Mouse (Mus musculus) heart, adult 2 months (tissue): ENCODE measurements at regions not wholly inside any gene's neighbourhood (a gene's known extent, or its start where the extent isn't known, plus 50 kb on each side); places are given as distances from the start of the nearest gene placed in this dataset.

Experiments
- DNase-seq, 2 experiments: peaks; one replicate each; pipeline ENCODE4 v3.0.0; 2021
- H3K27ac ChIP-seq: fragments of 200-600 bp; 2 replicates; pipeline ENCODE4 v1.8.1; 2022
- H3K27me3 ChIP-seq: fragments of 200-500 bp; 2 replicates; pipeline ENCODE4 v1.6.1; 2012; ENCODE audit warnings: mild to moderate bottlenecking, low read length, inconsistent platforms, mixed read lengths; ENCODE audit not compliant: control insufficient read depth, insufficient read depth
- H3K36me3 ChIP-seq: fragments of 200-500 bp; 2 replicates; pipeline ENCODE4 v1.6.1; 2012; ENCODE audit warnings: low read length, inconsistent platforms; ENCODE audit not compliant: control insufficient read depth, insufficient read depth
- H3K4me1 ChIP-seq: fragments of 200-500 bp; 2 replicates; pipeline ENCODE4 v1.6.1; 2011; ENCODE audit warnings: low read length; ENCODE audit not compliant: control insufficient read depth, insufficient read depth
- H3K4me3 ChIP-seq: fragments of 200-600 bp; 2 replicates; pipeline ENCODE4 v1.8.1; 2022
- H3K79me2 ChIP-seq: fragments of 200-500 bp; replicated peaks from 2 replicates; pipeline ENCODE4 v1.6.1; 2012; ENCODE audit warnings: mild to moderate bottlenecking, inconsistent platforms, low read length, moderate library complexity, mixed read lengths; ENCODE audit not compliant: control insufficient read depth, insufficient read depth
- H3K9ac ChIP-seq: fragments of 200-500 bp; 2 replicates; pipeline ENCODE4 v1.6.1; 2012; ENCODE audit warnings: low read depth, mild to moderate bottlenecking, control low read depth, inconsistent platforms, low read length, mixed read lengths
- CTCF ChIP-seq: fragments of 200-600 bp; IDR thresholded peaks from 2 replicates; pipeline ENCODE4 v1.8.1; 2022; ENCODE audit warnings: antibody characterized with exemption, mild to moderate bottlenecking, moderate library complexity
- EP300 ChIP-seq: fragments of 200-500 bp; IDR thresholded peaks from 2 replicates; pipeline ENCODE4 v1.6.1; 2011; ENCODE audit warnings: low read depth, low read length, control low read depth; ENCODE audit not compliant: insufficient read depth
- POLR2A ChIP-seq: fragments of 200-500 bp; IDR thresholded peaks from 2 replicates; pipeline ENCODE4 v1.6.1; 2011; ENCODE audit warnings: mild to moderate bottlenecking, low read depth, low read length, control low read depth; ENCODE audit not compliant: insufficient read depth
- WGBS: fragments of 180-500 bp; shearing (Covaris S2); methylation state at CpG from one replicate; pipeline ENCODE4 v1.1.7; 2018; 5-methylcytosine and 5-hydroxymethylcytosine counted together
- intact Hi-C: fragments of 180-260 bp; cut with DNase I; formaldehyde crosslinking; loops from one replicate; pipeline ENCODE4 v1.15.1; 2025

DNA sequence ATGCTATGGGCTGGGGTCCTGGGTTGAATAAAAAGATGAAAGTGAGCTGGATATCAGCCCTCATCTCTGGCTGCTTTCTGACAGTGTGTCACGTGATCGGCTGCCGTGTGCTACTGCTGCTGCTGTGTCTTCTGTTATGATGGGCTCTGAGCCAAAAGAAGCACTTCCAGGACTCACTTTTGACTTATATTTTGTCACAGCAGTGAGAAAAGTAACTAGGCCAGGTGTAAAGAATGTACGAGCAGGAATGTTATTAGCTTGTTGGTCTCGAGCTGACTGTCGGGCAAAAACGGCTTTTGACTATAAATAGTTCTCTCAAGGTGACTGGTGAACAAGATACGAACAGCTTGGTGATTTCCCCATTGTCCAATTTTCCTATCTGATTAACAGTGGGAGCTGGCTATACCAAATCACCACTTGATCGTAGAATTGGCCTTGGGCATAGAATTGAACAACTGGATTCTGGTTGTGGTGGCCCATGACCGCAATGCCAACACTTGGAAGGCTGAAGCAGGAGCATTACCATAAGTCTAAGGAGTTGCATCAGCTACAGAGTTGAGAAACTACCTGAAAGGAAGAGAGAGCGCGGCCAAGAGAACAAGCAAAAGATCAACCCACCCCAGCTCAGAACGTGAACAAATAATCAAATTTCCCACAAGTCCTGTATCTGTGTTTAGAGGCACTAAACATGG is 70.6 kb upstream of the Zfp462 start:
- H3K36me3 ChIP-seq = no peaks in the 10 kb centered on the region
- WGBS = 64% methylated on average over 13 of the region's 13 CpGs
- no peak for TF ChIP-seq POLR2A
- TF ChIP-seq CTCF = no peak
- TF ChIP-seq EP300 = no peak
- no peak overlapping the region for H3K4me3 ChIP-seq
- no peak overlapping the region for H3K27ac ChIP-seq
- intact Hi-C loops = no loop called here
- no peaks in the 10 kb centered on the region for H3K79me2 ChIP-seq
- H3K4me1 ChIP-seq = no peaks in the 10 kb centered on the region
- DNase-seq = no peak
- no peak overlapping the region for H3K9ac ChIP-seq
- H3K27me3 ChIP-seq = 0 out of 2 replicates have a peak, but pooled peaks cover 2% of the 10 kb centered on the region

- Histone ChIP-seq H3K4me1 (no peaks in the 10 kb centered on the region), H3K9ac (no peak overlapping the region), H3K27ac (no peak overlapping the region), H3K79me2 (no peaks in the 10 kb centered on the region), H3K4me3 (no peak overlapping the region), H3K27me3 (0 out of 2 replicates have a peak, but pooled peaks cover 2% of the 10 kb centered on the region), H3K36me3 (no peaks in the 10 kb centered on the region)
- intact Hi-C loops = no loop called here
- 94% methylated on average over 8 of the region's 8 CpGs for WGBS
- TF ChIP-seq CTCF (no peak), EP300 (no peak), POLR2A (no peak)
- DNase-seq = no peak
Measured at GRCm38 (mm10) chr4:54875506-54875905, 69.3 kb upstream of the Zfp462 start.

GRCm38 (mm10) chr4:54877361-54877760 is 67.5 kb upstream of the Zfp462 start:
- Histone ChIP-seq H3K79me2 (no peaks in the 10 kb centered on the region), H3K27ac (no peak overlapping the region), H3K4me3 (no peak overlapping the region), H3K9ac (no peak overlapping the region), H3K27me3 (0 out of 2 replicates have a peak, but pooled peaks cover 2% of the 10 kb centered on the region), H3K4me1 (no peaks in the 10 kb centered on the region), H3K36me3 (no peaks in the 10 kb centered on the region)
- DNase-seq = no peak
- TF ChIP-seq EP300 (no peak), CTCF (no peak), POLR2A (no peak)
- intact Hi-C loops = no loop called here
- WGBS = 66% methylated on average over 2 of the region's 2 CpGs

GRCm38 (mm10) chr4:54878531-54878930 is 66.3 kb upstream of the Zfp462 start:
- Histone ChIP-seq H3K79me2 (no peaks in the 10 kb centered on the region), H3K4me1 (no peaks in the 10 kb centered on the region), H3K4me3 (no peak overlapping the region), H3K9ac (no peak overlapping the region), H3K36me3 (no peaks in the 10 kb centered on the region), H3K27me3 (0 out of 2 replicates have a peak, but pooled peaks cover under 1% of the 10 kb centered on the region), H3K27ac (no peak overlapping the region)
- intact Hi-C loops = no loop called here
- no peak for DNase-seq
- WGBS = 71% methylated on average over 3 of the region's 3 CpGs
- TF ChIP-seq EP300 (no peak), CTCF (no peak), POLR2A (no peak)

GRCm38 (mm10) chr4:54893288-54893687 is 51.6 kb upstream of the Zfp462 start:
- H3K36me3 ChIP-seq = no peaks in the 10 kb centered on the region
- H3K4me3 ChIP-seq = no peak overlapping the region
- no peaks in the 10 kb centered on the region for H3K4me1 ChIP-seq
- intact Hi-C loops = no loop called here
- H3K79me2 ChIP-seq = no peaks in the 10 kb centered on the region
- no peak overlapping the region for H3K27ac ChIP-seq
- no peaks in the 10 kb centered on the region for H3K27me3 ChIP-seq
- no peak for DNase-seq
- no peak overlapping the region for H3K9ac ChIP-seq
- 76% methylated on average over 5 of the region's 5 CpGs for WGBS
- no peak for TF ChIP-seq EP300
- TF ChIP-seq CTCF = no peak
- TF ChIP-seq POLR2A = no peak
